Mouse (Mus musculus) frontal cortex, postnatal 14 days (tissue): ENCODE data around the gene Dtymk.
"Not testable (repeated sequence)": the region's sequence is repeated elsewhere in the genome, so short reads cannot be mapped to it uniquely, and the experiment has no call there.

Experiments used
- DNase-seq, 2 experiments: peaks; one replicate each; pipeline ENCODE4 v3.0.0; 2022; ENCODE audit warnings: low spot score in 2 of 2

Dtymk gene

GRCm38 (mm10) chr1:93804818-93805217 lies 3.1 kb upstream of the Dtymk start:
- no peak for DNase-seq

DNA sequence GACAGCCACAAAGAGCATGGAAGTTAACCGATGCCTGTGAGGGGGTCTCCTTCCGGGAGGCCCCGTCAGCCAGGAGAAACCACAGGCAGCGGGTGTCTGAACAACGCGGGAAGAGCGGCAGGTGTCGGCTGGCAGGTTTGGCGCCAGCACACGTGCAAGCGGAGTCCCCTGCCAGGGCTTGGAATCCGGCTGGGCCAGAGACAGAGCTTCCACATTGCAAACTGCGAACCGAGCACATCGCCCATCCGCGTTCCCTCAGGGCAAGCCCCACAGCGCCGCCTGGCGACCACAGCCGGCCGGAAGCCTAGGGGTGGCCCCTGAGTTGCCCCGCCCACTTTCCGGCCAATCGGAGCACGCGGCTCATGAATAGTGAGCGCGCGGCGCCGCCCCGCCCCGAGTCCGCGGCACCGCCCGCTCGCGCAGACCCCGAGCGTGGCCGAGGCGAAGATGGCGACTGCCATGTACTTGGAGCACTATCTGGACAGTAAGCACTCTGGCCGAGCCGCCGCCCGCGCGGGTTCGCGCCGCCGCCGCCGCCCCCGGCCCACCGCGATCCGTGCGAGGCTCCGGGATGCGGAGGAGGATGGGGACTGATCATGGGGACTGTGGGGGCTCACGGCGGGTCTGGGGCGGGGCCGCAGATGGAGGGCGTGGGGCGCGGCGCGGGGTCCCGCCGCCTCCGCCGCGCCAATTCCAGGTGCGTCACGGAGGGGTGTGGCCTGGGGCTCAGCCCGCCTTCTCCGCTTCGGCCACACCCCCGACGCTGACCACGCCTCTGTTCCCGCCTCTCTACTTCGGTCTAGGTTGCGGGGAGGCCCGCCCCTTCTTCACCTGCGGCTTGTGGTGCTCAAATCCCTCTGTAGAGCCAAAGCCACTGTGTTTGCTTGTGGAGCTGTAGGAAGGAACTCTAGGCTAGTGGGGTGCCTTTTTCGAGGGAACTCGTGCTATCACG lies 2.1 kb upstream of the Dtymk start, which contains the start of gene Ing5:
Ing5 (plus strand) TSS at position 410 of the 952 bp plus-strand sequence.
- DNase-seq, result peak; percentile 97 to 100

DNA sequence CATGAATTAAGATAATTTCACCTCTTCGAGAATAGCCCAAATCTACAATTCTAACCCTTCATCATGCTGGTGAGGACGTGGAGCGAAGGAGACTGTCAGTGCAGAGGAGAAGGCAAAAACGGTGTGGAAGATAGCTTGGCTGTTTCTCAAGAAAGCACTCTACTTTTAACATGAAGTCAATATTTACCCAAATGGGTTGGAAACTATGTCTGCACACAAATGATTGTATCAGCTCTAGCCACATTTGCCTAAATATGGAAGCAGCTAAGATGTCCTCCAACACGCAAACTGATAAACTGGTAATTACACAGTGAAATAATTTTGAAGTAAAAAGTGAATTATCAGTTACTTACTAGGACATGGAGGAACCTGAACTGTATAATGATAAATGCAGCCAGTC lies 1.0 kb upstream of the Dtymk start:
- DNase-seq, result no peak

GRCm38 (mm10) chr1:93800670-93801503 lies 847 bp downstream of the Dtymk start:
- no peak for DNase-seq

DNA sequence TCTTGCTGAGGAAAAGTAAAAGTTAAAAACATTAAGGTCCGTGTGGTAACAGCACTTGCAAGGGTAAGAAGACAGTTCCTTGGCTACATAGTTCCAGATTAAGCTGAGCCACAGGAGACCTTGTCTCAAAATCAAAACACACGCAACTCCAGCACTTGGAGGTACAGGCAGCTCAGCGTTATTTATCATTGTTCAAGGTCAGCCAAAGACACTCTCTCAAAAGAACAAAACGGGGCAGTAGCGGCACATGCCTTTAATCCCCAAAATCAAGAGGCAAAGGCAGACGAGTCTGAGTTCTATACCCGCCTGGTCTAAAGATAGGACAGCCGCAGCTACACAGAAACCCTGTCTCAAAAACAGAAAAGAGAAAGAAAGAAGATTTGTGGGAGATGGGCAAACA lies 5.8 kb downstream of the Dtymk start:
- DNase-seq, result no peak

DNA sequence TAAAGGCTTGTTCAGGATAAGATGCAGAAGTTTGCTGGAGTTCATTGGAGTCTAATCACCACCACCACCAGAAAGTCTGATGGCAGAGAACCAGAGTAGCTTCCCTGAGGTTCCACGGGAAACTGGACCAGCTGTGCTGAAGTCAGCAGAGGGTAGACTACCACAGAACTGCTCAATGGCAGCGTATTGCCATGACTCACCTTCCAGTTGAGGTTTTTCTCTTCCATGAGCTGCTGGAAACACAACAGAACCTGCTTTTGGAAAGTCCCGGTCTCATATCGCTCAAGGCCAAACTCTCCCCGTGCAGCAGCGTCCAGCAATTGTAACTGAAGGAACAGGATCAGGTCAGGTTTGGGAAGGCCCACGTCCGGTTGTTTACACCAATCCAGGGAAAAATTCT lies 7.2 kb downstream of the Dtymk start:
- DNase-seq, result no peak

DNA sequence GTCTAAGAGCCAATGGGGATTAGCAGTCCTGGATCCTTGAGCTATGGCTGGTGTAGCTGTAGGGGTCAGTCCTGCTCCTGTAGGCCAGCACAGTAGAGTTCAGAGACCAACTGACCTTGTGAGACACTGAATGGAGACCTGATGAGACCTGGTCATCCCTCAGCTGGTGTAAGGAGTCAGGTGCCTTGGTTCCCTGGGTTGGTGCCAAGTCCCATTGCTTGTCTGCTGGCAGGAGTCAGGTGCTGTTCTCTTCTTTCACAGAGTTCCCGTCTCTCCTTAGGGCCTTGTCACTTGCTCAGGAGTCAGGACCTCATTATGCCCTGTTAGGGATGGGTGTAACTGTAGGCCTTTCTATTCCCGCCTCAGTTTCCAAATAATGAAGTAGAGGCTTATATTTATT lies 14.8 kb downstream of the Dtymk start:
- DNase-seq, result no peak

DNA sequence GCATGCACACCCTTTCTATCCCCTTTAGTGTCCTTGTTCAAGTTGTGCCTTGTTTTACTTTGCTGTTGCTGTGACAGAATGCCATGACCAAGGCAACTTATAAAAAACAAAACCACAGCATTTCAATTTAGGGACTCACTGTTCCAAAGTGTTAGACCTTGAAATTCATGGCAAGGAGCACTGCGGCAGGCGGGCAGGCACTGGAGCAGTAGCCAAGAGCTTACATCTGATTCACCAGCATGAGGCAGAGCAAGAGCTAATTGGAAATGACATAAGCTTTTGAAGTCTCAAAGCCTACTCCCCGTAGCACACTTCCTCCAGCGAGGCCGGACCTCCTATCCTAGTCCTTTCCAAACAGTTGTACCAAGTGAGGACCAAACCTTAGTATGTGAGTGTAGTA lies 25.0 kb downstream of the Dtymk start:
- no peak for DNase-seq

- no peak for DNase-seq
Observed at GRCm38 (mm10) chr1:93769901-93770300, 31.8 kb downstream of the Dtymk start.

GRCm38 (mm10) chr1:93767600-93767999 lies 34.1 kb downstream of the Dtymk start:
- DNase-seq, result no peak

GRCm38 (mm10) chr1:93764871-93765591 lies 36.7 kb downstream of the Dtymk start:
- no peak for DNase-seq

- not testable (repeated sequence) for DNase-seq
Observed at GRCm38 (mm10) chr1:93763531-93763930, 38.2 kb downstream of the Dtymk start.

GRCm38 (mm10) chr1:93760076-93760475 lies 41.7 kb downstream of the Dtymk start:
- no peak for DNase-seq

DNA sequence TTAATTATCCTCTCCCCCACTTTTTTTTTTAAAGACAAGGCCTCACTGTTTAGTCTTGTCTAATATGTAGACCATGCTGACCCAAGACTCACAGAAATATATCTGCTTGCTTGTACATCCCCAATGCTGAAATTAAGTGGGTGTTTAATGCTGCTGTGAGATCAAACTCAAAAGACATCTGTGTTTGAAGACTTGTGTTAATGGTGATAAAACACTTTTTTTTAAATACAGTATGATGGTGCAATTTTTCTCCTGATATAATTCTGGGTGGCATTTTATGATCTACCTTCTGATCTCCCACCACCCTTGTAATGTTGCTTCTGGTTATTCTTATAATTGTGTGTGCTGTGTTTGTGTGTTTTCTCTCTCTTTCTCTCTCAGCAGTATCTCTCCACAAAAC lies 45.6 kb downstream of the Dtymk start:
- DNase-seq, result no peak

DNA sequence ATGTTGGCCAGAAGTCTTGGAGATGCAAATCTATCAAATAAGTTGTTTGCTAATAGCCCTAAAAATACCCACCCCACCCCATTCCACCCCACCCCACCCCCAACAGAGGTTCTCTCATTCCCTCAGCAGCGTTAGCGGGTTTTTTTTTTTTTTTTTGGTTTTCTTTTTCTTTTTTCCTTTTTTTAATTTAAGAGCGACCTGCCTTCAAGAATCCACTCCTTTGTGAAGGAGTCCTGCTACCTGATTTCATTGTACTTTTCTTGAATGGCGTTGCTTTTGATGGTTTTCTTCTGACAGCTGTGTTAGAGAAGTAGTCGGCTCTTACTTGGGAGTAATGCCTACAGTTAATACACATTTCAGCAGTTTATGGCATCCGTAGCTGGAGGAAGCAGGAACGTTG lies 46.1 kb downstream of the Dtymk start:
- no peak for DNase-seq

GRCm38 (mm10) chr1:93755291-93755610 lies 46.5 kb downstream of the Dtymk start:
- DNase-seq, result no peak

DNA sequence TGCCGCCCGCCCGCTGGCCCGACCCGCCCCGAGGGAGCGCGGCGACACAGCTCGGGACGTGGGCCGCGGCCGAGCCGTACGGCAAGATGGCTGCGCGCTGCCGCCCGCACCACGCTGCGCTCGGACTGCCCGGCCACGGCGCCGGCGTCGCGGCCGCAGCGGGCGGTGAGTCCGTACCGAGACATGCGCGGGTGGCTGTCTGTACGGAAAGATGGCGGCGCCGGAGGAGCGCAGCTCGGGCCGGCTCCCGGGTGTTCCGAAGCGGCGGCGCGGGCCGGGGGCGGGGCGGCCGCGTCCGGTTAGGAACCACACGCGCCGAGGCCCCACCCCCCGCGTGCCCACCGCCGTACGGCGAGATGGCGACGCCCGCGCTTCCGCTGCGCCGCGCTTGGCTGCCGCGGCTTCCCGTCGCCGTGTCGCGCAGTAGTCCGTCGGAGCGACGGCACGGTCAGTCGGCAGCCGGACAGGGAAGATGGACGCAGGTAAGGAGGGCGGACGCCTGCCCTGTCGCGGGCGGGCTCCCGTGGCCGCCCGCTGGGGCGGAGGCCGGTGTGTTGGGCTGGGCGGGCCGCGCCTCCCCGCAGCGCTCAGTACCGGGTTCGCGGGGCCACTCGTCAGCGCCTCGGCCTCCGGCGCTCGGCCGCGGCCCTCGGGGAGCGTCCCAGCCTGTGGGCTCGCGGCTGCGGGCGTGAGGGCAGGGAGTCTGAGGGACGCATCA lies 47.0 kb downstream of the Dtymk start, which contains the start of gene Thap4:
Thap4 (minus strand) TSS at position 292 of the 718 bp plus-strand sequence.
- DNase-seq, result peak; percentile 84 to 88

DNA sequence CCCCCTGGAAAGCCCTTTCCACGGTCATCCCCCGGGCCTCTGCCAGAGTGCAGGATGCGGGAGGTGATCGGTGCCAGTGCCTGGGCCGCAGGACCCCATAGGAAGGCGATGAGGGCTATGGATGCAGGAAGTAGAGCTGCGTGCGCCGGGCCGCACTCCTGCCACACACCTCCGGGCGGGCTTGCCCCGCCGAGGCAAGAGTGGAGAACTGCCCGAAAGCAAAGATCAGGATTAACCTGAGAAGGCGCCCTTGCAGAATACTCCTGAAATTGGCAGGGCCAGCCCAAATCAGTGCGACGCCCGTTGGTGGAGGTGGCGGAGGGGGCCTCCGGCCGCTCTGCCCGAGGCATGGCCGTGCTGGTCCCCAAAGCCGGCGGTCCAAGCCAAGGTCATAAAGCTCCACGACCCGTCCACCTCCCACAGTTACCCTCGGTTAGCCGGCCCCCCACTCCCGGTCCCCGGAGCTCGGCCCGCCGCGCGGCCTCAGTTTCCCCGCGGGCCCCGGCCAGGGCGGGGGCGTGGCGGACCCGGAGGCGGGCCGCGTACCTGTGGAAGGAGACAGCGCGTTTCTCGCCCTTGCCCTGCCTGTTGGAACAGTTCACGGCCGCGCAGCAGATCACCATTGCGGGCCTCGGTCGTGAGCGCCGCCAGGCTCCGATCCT lies 47.7 kb downstream of the Dtymk start:
- DNase-seq, result peak; percentile 26 to 29

DNA sequence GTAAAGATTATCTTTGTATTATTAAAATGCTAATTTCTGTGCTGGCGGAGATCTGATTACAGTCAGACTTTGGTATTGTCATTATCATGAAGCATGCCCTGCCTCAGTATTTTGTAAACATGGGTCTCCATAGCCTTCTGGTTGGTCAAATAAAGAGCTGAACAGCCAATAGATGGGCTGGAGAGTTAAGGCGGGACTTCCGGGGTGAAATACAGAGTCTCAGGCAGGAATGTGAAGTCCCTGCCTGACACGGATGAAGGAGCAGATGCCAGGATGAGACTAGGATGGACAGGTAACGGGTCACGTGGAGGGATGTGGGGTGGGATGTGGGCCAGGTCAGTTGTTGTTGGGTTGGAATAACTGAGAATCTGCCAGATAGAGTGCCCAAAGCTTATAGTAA lies 50.4 kb downstream of the Dtymk start, which contains the start of gene Atg4b:
Atg4b (plus strand) TSS at position 211 of the 400 bp plus-strand sequence.
- DNase-seq, result no peak

DNA sequence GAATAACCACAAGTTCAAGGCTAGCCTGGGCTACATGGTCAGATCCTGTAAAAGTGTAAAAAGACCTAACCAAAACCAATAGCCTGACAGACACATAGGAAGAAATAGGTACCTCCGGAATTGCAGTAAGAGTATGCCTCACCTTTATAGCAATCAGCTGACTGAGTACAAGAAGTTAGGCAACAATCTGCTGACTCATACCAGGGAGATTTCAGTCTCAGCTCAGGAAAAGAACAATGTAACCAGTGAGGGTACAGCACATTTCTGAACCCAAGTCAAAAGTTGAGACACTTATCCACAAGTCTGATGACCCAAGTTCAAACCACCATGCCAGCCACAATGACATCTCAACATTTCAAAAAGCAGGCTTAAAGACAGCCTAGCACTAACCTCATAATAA lies 53.2 kb downstream of the Dtymk start:
- no peak for DNase-seq

- no peak for DNase-seq
Observed at GRCm38 (mm10) chr1:93746179-93746578, 55.6 kb downstream of the Dtymk start.
